Mouse (Mus musculus) cortical plate, adult 2 months (tissue): ENCODE measurements around the gene Rapgef5.

ENCODE experiments used
- CTCF ChIP-seq: fragments of 200-500 bp; IDR thresholded peaks from 2 replicates; pipeline ENCODE4 v1.5.1; 2011; ENCODE audit warnings: mild to moderate bottlenecking, control low read depth, low read length; ENCODE audit not compliant: insufficient read depth; ENCODE audit errors: extremely low read depth
- POLR2A ChIP-seq: fragments of 200-500 bp; IDR thresholded peaks from 2 replicates; pipeline ENCODE4 v1.6.1; 2011; ENCODE audit warnings: mild to moderate bottlenecking, low read length, control low read depth; ENCODE audit not compliant: insufficient read depth; ENCODE audit errors: extremely low read depth

- TF ChIP-seq CTCF (no peak), POLR2A (no peak)
These were observed 183.8 kb downstream of the Rapgef5 start for GRCm38 (mm10) chr12:117699950-117700665.
